Mouse (Mus musculus) right cerebral cortex, postnatal 4 days (tissue): Measurements from ENCODE around the gene Pramef20.
"Not testable (repeated sequence)": the region's sequence is repeated elsewhere in the genome, so short reads cannot be mapped to it uniquely, and the experiment has no call there.

Experiments
- DNase-seq: peaks from one replicate; pipeline ENCODE4 v3.0.0-alpha.2; 2022

Pramef20 gene

GRCm38 (mm10) chr4:144377911-144378310, at the start of gene Pramef20:
Gene Pramef20 (minus strand): TSS chr4:144377933.
- DNase-seq: no peak

GRCm38 (mm10) chr4:144424590-144424989, 46.9 kb upstream of the Pramef20 start:
- no peak for DNase-seq

- DNase-seq: no peak
Observed at GRCm38 (mm10) chr4:144420644-144421043, 42.9 kb upstream of the Pramef20 start.

- no peak for DNase-seq
Observed at GRCm38 (mm10) chr4:144408290-144408689, 30.6 kb upstream of the Pramef20 start, which contains the start of gene Pramef12. Gene Pramef12 (minus strand): TSS chr4:144408464.

GRCm38 (mm10) chr4:144406261-144406660, 28.5 kb upstream of the Pramef20 start:
- DNase-seq: no peak

- DNase-seq: no peak
Observed at GRCm38 (mm10) chr4:144404456-144405086, 26.8 kb upstream of the Pramef20 start.

- no peak for DNase-seq
Observed at GRCm38 (mm10) chr4:144402712-144403111, 25.0 kb upstream of the Pramef20 start.

- DNase-seq: no peak
Observed at GRCm38 (mm10) chr4:144396316-144396715, 18.6 kb upstream of the Pramef20 start.

GRCm38 (mm10) chr4:144357642-144358041, 20.1 kb downstream of the Pramef20 start, which contains the start of gene Gm13119:
Gene Gm13119 (plus strand): TSS chr4:144357942.
- not testable (repeated sequence) for DNase-seq

GRCm38 (mm10) chr4:144335856-144336255, 41.9 kb downstream of the Pramef20 start:
- not testable (repeated sequence) for DNase-seq

GRCm38 (mm10) chr4:144329949-144330348, 47.8 kb downstream of the Pramef20 start, which contains the start of gene Gm13128:
Gene Gm13128 (plus strand): TSS chr4:144330249.
- not testable (repeated sequence) for DNase-seq
